Mouse (Mus musculus) brain, embryonic 14.5 days (tissue): ENCODE measurements around the gene Exoc2.

ENCODE experiments used
- CTCF ChIP-seq: fragments of 200-500 bp; IDR thresholded peaks from 2 replicates; pipeline ENCODE4 v1.5.1; 2012; ENCODE audit warnings: inconsistent platforms, mild to moderate bottlenecking, moderate library complexity, borderline replicate concordance; ENCODE audit not compliant: insufficient read depth, insufficient read length; ENCODE audit errors: extremely low read depth
- POLR2A ChIP-seq: fragments of 200-500 bp; IDR thresholded peaks from 2 replicates; pipeline ENCODE4 v1.6.1; 2012; ENCODE audit warnings: mild to moderate bottlenecking, inconsistent platforms, borderline replicate concordance; ENCODE audit not compliant: poor library complexity, insufficient read depth, insufficient read length, severe bottlenecking; ENCODE audit errors: extremely low read depth

GRCm38 (mm10) chr13:30781905-30782304 is 192.0 kb downstream of the Exoc2 start:
- TF ChIP-seq CTCF (no peak), POLR2A (no peak)
